Mouse (Mus musculus) testis, adult 2 months (tissue): ENCODE measurements around the gene Akap13. TPM values are rescaled to one million over a fixed set of nuclear protein-coding genes. Genes with fewer than 3 reads are reported as not detected.
"Not testable (repeated sequence)": the region's sequence is repeated elsewhere in the genome, so short reads cannot be mapped to it uniquely, and the experiment has no call there.

ENCODE experiments used
- H3K27ac ChIP-seq: fragments of 200-500 bp; 2 replicates; pipeline ENCODE4 v1.5.1; 2012; ENCODE audit warnings: low read depth, low read length; ENCODE audit not compliant: control insufficient read depth, insufficient read depth
- H3K27me3 ChIP-seq: fragments of 200-500 bp; 2 replicates; pipeline ENCODE4 v1.6.1; 2012; ENCODE audit warnings: mild to moderate bottlenecking, low read length, moderate library complexity; ENCODE audit not compliant: control insufficient read depth, insufficient read depth
- H3K36me3 ChIP-seq: fragments of 200-500 bp; 2 replicates; pipeline ENCODE4 v1.6.1; 2012; ENCODE audit warnings: mild to moderate bottlenecking, low read length; ENCODE audit not compliant: control insufficient read depth, insufficient read depth
- H3K4me1 ChIP-seq: fragments of 200-500 bp; 2 replicates; pipeline ENCODE4 v1.6.1; 2012; ENCODE audit warnings: low read length; ENCODE audit not compliant: control insufficient read depth, insufficient read depth
- H3K4me3 ChIP-seq: fragments of 200-500 bp; 2 replicates; pipeline ENCODE4 v1.5.1; 2012; ENCODE audit warnings: low read depth, mild to moderate bottlenecking, low read length, moderate library complexity, mixed read lengths; ENCODE audit not compliant: control insufficient read depth
- CTCF ChIP-seq: fragments of 200-500 bp; IDR thresholded peaks from 2 replicates; pipeline ENCODE4 v1.5.1; 2012; ENCODE audit warnings: low read depth, mild to moderate bottlenecking, inconsistent platforms, low read length, moderate library complexity; ENCODE audit not compliant: control insufficient read depth, insufficient read depth, insufficient replicate concordance
- POLR2A ChIP-seq: fragments of 200-500 bp; IDR thresholded peaks from 2 replicates; pipeline ENCODE4 v1.6.1; 2012; ENCODE audit warnings: low read depth, mild to moderate bottlenecking, inconsistent platforms, low read length, moderate library complexity; ENCODE audit not compliant: control insufficient read depth
- polyA plus RNA-seq: library from polyadenylated mRNA; depleted of rRNA; stranded (reverse); fragments of >200 nt; gene quantifications from 2 replicates; pipeline ENCODE4 v1.2.3, GENCODE M21; 2012

Akap13 gene
- polyA plus RNA-seq, 1 experiment: 4.1 TPM

GRCm38 (mm10) chr7:75787371-75787770 lies 332.0 kb downstream of the Akap13 start:
- no peak overlapping the region for H3K4me3 ChIP-seq
- H3K27me3 ChIP-seq: no peaks in the 10 kb centered on the region
- TF ChIP-seq CTCF: no peak
- no peak for TF ChIP-seq POLR2A
- H3K27ac ChIP-seq: no peak overlapping the region
- no peaks in the 10 kb centered on the region for H3K36me3 ChIP-seq
- peaks cover 3% of the 10 kb centered on the region for H3K4me1 ChIP-seq

- not testable (repeated sequence) for H3K27ac ChIP-seq, H3K36me3 ChIP-seq, H3K4me1 ChIP-seq, H3K4me3 ChIP-seq, H3K27me3 ChIP-seq
These were observed 332.9 kb downstream of the Akap13 start for GRCm38 (mm10) chr7:75788069-75788800.

- H3K27ac ChIP-seq, H3K36me3 ChIP-seq, H3K27me3 ChIP-seq, H3K4me1 ChIP-seq, H3K4me3 ChIP-seq: not testable (repeated sequence)
These were observed 333.4 kb downstream of the Akap13 start for GRCm38 (mm10) chr7:75788801-75789135.

GRCm38 (mm10) chr7:75789746-75790145 lies 334.4 kb downstream of the Akap13 start:
- H3K4me1 ChIP-seq: no peaks in the 10 kb centered on the region

GRCm38 (mm10) chr7:75791092-75791837 lies 335.9 kb downstream of the Akap13 start:
- H3K27ac ChIP-seq, H3K27me3 ChIP-seq, H3K4me3 ChIP-seq, H3K36me3 ChIP-seq, H3K4me1 ChIP-seq: not testable (repeated sequence)

More at GRCm38 (mm10) chr7:75789746-75790145, 334.4 kb downstream of the Akap13 start:
- TF ChIP-seq CTCF (no peak), POLR2A (no peak)
- Histone ChIP-seq H3K36me3 (no peaks in the 10 kb centered on the region), H3K27me3 (no peaks in the 10 kb centered on the region), H3K27ac (no peak overlapping the region), H3K4me3 (no peak overlapping the region)

GRCm38 (mm10) chr7:75793091-75793490 lies 337.8 kb downstream of the Akap13 start:
- Histone ChIP-seq H3K36me3 (no peaks in the 10 kb centered on the region), H3K27me3 (no peaks in the 10 kb centered on the region), H3K4me1 (0 out of 2 replicates have a peak, but pooled peaks cover 2% of the 10 kb centered on the region), H3K4me3 (no peak overlapping the region), H3K27ac (no peak overlapping the region)
- TF ChIP-seq CTCF: no peak
- no peak for TF ChIP-seq POLR2A

GRCm38 (mm10) chr7:75793654-75794335 lies 338.5 kb downstream of the Akap13 start:
- H3K4me3 ChIP-seq: no peak overlapping the region
- no peak overlapping the region for H3K27ac ChIP-seq
- H3K27me3 ChIP-seq: no peaks in the 10 kb centered on the region
- no peaks in the 10 kb centered on the region for H3K36me3 ChIP-seq
- 0 out of 2 replicates have a peak, but pooled peaks cover 2% of the 10 kb centered on the region for H3K4me1 ChIP-seq
- no peak for TF ChIP-seq POLR2A
- TF ChIP-seq CTCF: no peak

- H3K27ac ChIP-seq: no peak overlapping the region
- TF ChIP-seq CTCF (no peak), POLR2A (no peak)
- H3K4me3 ChIP-seq: no peak overlapping the region
These were observed 339.8 kb downstream of the Akap13 start for GRCm38 (mm10) chr7:75795106-75795505.

More at GRCm38 (mm10) chr7:75795106-75795505, 339.8 kb downstream of the Akap13 start:
- Histone ChIP-seq H3K27me3 (no peaks in the 10 kb centered on the region), H3K4me1 (0 out of 2 replicates have a peak, but pooled peaks cover 2% of the 10 kb centered on the region), H3K36me3 (no peaks in the 10 kb centered on the region)
